Mouse (Mus musculus): ENCODE measurements at regions not wholly inside any gene's neighbourhood (a gene's known extent, or its start where the extent isn't known, plus 50 kb on each side); places are given as distances from the start of the nearest gene placed in this dataset.
"Not testable (repeated sequence)": the region's sequence is repeated elsewhere in the genome, so short reads cannot be mapped to it uniquely, and the experiment has no call there.

GRCm38 (mm10) chr11:16649599-16649998 lies 102.4 kb upstream of the Egfr start:
- no peak for DNase-seq (ENCODE audit: low spot score)

GRCm38 (mm10) chr11:16663806-16664205 lies 88.2 kb upstream of the Egfr start:
- no peak for DNase-seq (ENCODE audit: low spot score)

- no peak for DNase-seq (ENCODE audit: low spot score)
These were observed 82.4 kb upstream of the Egfr start for GRCm38 (mm10) chr11:16669453-16670251.

- no peak for DNase-seq (ENCODE audit: low spot score)
These were observed 81.7 kb upstream of the Egfr start for GRCm38 (mm10) chr11:16670282-16670681.

GRCm38 (mm10) chr11:16675951-16676350 lies 76.1 kb upstream of the Egfr start:
- DNase-seq (ENCODE audit: low spot score), result not testable (repeated sequence)

DNA sequence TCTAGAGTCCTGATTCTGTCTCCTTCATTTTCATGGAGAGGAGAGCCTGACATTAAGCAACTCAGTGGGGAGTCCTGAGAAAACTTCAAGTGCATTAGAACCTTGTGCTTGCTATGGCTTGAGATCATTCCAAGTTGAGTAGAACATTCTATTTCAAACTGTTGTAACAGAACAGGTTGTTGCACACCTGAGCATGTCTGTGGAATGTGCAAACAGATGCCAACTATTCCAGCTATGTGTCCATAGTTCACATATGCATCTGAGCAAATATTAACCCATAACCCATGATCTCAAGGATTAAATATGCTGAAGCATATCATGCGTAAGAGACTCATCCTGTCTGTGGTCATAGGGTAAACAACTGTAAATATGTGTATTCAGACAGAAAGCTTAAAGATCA lies 68.5 kb upstream of the Egfr start:
- no peak for DNase-seq (ENCODE audit: low spot score)

GRCm38 (mm10) chr11:16695596-16695995 lies 56.4 kb upstream of the Egfr start:
- DNase-seq (ENCODE audit: low spot score), result no peak

- no peak for DNase-seq (ENCODE audit: low spot score)
These were observed 55.2 kb upstream of the Egfr start for GRCm38 (mm10) chr11:16696787-16697186.

GRCm38 (mm10) chr11:16701826-16702225 lies 50.2 kb upstream of the Egfr start:
- DNase-seq (ENCODE audit: low spot score), result no peak

Measured in ovary, postnatal 36 days (tissue).